Mouse (Mus musculus) liver, postnatal 0 days (tissue): Measurements from ENCODE around the gene Tax1bp1.

Experiments used
- CTCF ChIP-seq: sonication (generic); IDR thresholded peaks from 2 replicates; pipeline ENCODE4 v1.5.1; 2016; ENCODE audit warnings: antibody characterized with exemption, low read depth
- EP300 ChIP-seq: IDR thresholded peaks from 2 replicates; pipeline ENCODE4 v1.6.1; 2016; ENCODE audit warnings: antibody characterized with exemption, low read depth, mild to moderate bottlenecking

DNA sequence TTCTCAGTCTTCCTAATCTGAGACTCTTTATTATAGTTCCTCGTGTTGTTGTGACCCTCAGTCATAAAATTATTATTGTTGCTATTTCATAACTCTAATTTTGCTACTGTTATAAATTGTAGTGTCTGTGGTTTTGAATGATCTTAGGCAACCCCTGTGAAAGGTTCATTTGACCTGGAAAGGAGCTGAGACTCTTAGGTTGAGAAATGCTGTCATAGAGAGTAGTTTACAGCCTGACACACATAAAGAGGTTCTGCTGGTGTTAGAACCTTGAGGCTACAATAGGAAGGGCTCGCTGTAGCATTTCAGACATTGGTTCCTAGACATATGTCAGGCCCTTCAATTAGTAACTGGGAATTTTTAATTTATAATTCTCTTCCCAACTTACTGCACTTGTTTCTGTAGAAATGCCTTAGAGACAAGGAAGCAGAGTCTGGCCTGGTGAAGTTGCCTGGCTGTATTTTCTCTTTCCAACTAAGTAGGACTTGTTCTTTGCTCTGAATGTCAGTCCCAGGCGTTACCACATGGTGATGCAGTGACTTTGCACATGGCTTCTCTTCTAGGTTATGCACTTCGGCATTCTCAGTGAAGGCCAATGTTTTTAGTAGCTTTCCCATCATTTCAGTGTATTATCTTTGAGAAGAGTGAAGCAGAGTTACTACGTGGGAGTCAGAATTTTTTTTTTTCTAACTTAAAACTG, 4.1 kb downstream of the Tax1bp1 start:
- TF ChIP-seq EP300 (no peak), CTCF (no peak; the same call in 1 of the 2 replicates)
